Mouse (Mus musculus) erythroblast, embryonic 14.5 days (primary cell): ENCODE data around the gene Otop1.

ENCODE experiments used
- GATA1 ChIP-seq: IDR thresholded peaks from 2 replicates; pipeline ENCODE4 v1.6.1; 2012; ENCODE audit warnings: low read length, inconsistent platforms, mixed read lengths
- TAL1 ChIP-seq: IDR thresholded peaks from 3 replicates; pipeline ENCODE4 v1.6.1; 2012; ENCODE audit warnings: low read length, inconsistent platforms, mixed read lengths

GRCm38 (mm10) chr5:38277936-38278600, 2.3 kb downstream of the Otop1 start:
- TF ChIP-seq GATA1 (no peak), TAL1 (no peak)
